Mouse (Mus musculus): ENCODE measurements around the gene Slc16a8.
"Not testable (repeated sequence)": the region's sequence is repeated elsewhere in the genome, so short reads cannot be mapped to it uniquely, and the experiment has no call there.

GRCm38 (mm10) chr15:79225780-79226179 lies 28.8 kb downstream of the Slc16a8 start:
- TF ChIP-seq GATA1 (IDR thresholded peaks at IDR 0.05; ENCODE audit: borderline replicate concordance, low read length); FLI1 (IDR thresholded peaks at IDR 0.05; ENCODE audit: low read length): not testable (repeated sequence)
